7 mouse cellular contexts compared by ENCODE assay signal in the genomic region with DNA sequence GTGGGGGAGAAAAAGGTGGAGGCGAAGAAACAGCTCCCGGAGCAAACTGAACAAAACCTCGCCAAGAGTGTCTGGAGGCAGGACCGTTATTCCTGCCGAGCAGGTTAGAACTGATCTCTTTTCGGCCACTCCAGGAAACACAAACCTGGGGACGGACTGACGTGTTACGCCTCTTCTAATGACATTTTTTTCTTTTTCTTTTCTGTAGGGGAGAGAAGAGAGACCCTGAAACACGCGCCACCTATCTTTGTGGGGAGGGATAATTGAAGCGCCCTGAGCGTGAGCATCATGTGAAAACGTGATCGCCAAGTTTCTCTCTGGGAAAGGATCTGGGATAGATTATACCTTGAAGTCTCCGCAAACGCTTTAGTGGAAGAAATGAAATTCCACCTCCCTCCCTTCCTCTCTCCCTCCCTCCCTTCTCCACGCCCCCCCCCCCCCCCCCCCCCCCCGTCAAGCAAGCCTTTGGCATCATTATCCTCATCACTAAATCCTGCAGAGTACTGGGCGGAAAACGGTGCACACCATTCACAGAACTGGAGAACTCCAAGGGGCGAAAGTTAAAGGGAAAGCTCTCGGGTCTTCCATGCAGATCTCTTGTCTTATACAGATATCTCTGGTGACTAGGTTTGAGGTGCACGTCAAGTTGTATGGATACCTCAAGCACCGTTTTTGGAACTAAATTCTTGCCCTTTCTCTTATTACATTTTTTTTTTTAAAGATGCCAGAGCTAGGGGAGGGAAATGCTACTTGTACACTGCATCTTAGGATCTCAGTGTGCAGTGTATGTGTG. TPM values are rescaled to one million over a fixed set of nuclear protein-coding genes. Genes with fewer than 3 reads are reported as not detected.
DNase-seq lines count a peak whose midpoint lies in the region; ATAC-seq lines count a peak whose summit lies in the region.

No protein-coding gene starts in this region.

- DNase-seq in Muller cell, postnatal 12 days (ENCODE audit: inconsistent ontology term): peak; percentile 82
- peak; percentile 62 for DNase-seq in adrenal gland, postnatal 14 days
- DNase-seq in gastrocnemius, adult 18-20 months (ENCODE audit: low spot score): peak; percentile 74
- peak; percentile 79 for DNase-seq in telencephalon, adult 2 months (ENCODE audit: low read depth, low spot score)

- H3K36me3 ChIP-seq in hindbrain, embryonic 16.5 days (ENCODE audit: control insufficient read depth, insufficient read depth, low read length): no peaks in the 10 kb centered on the region
- no peaks in the 10 kb centered on the region for H3K36me3 ChIP-seq in limb, embryonic 15.5 days
- no peaks in the 10 kb centered on the region for H3K36me3 ChIP-seq in midbrain, embryonic 13.5 days

- peak; percentile 29 for ATAC-seq in hindbrain, embryonic 16.5 days
- ATAC-seq in limb, embryonic 15.5 days (ENCODE audit: insufficient number of reproducible peaks, low FRiP score, low TSS enrichment, low read depth): peak; percentile 31; the same call in 1 of the 2 replicates
- ATAC-seq in midbrain, embryonic 13.5 days: no peak

- peak overlapping the region; percentile 77 for H3K27ac ChIP-seq in hindbrain, embryonic 16.5 days (ENCODE audit: low read depth, low read length)
- H3K27ac ChIP-seq in limb, embryonic 15.5 days: peak overlapping the region; percentile 86
- H3K27ac ChIP-seq in midbrain, embryonic 13.5 days: peak overlapping the region; percentile 82

- no peaks in the 10 kb centered on the region for H3K27me3 ChIP-seq in hindbrain, embryonic 16.5 days (replicated peaks; ENCODE audit: control insufficient read depth, insufficient read depth, low read length)
- H3K27me3 ChIP-seq in limb, embryonic 15.5 days: peaks cover 33% of the 10 kb centered on the region
- H3K27me3 ChIP-seq in midbrain, embryonic 13.5 days: no peaks in the 10 kb centered on the region

- H3K9me3 ChIP-seq in hindbrain, embryonic 16.5 days (ENCODE audit: control insufficient read depth, low read length): no peaks in the 10 kb centered on the region
- no peaks in the 10 kb centered on the region for H3K9me3 ChIP-seq in limb, embryonic 15.5 days
- no peaks in the 10 kb centered on the region for H3K9me3 ChIP-seq in midbrain, embryonic 13.5 days

- H3K4me2 ChIP-seq in hindbrain, embryonic 16.5 days (ENCODE audit: low read length): peak overlapping the region; percentile 76
- peak overlapping the region; percentile 43 for H3K4me2 ChIP-seq in limb, embryonic 15.5 days
- peak overlapping the region; percentile 76 for H3K4me2 ChIP-seq in midbrain, embryonic 13.5 days (replicated peaks)

- WGBS in hindbrain, embryonic 16.5 days: under 1% methylated on average over 25 of the region's 25 CpGs
- 2% methylated on average over 23 of the region's 25 CpGs for WGBS in limb, embryonic 15.5 days
- WGBS in midbrain, embryonic 13.5 days: under 1% methylated on average over 24 of the region's 25 CpGs

- H3K9ac ChIP-seq in hindbrain, embryonic 16.5 days (ENCODE audit: low read depth, low read length): peak overlapping the region; percentile 68
- peak overlapping the region; percentile 23; the same call in 1 of the 2 replicates for H3K9ac ChIP-seq in limb, embryonic 15.5 days
- peak overlapping the region; percentile 97 for H3K9ac ChIP-seq in midbrain, embryonic 13.5 days (replicated peaks)

- H3K4me3 ChIP-seq in hindbrain, embryonic 16.5 days (ENCODE audit: low read length): peak overlapping the region; percentile 81
- peak overlapping the region; percentile 62 for H3K4me3 ChIP-seq in limb, embryonic 15.5 days
- H3K4me3 ChIP-seq in midbrain, embryonic 13.5 days (replicated peaks): peak overlapping the region; percentile 82

- H3K4me1 ChIP-seq in hindbrain, embryonic 16.5 days (ENCODE audit: control insufficient read depth, insufficient read depth, low read depth, low read length): peaks cover 7% of the 10 kb centered on the region; the same call in 1 of the 2 replicates
- peaks cover 19% of the 10 kb centered on the region for H3K4me1 ChIP-seq in limb, embryonic 15.5 days
- H3K4me1 ChIP-seq in midbrain, embryonic 13.5 days (replicated peaks): peaks cover 51% of the 10 kb centered on the region

RNA-seq across cellular contexts. Expression of gene Zeb2, which starts 4.1 kb away (rescaled TPM):
- total RNA-seq in adrenal gland, postnatal 14 days (2021): 153 and 158 TPM in 2 replicates
- 10 to 100 TPM; 34.8 to 49.2 TPM for total RNA-seq in gastrocnemius, adult 18-20 months (2021)
- 30.3 and 36.8 TPM in 2 replicates for polyA plus RNA-seq in hindbrain, embryonic 16.5 days (2015; fragmentation: Nextera tagmentation; extraction: Ambion mirVana)
- 53.6 and 58.2 TPM in 2 replicates for polyA plus RNA-seq in limb, embryonic 15.5 days (2015; fragmentation: Nextera tagmentation; extraction: Ambion mirVana)
- 38.9 and 50.2 TPM in 2 replicates for polyA plus RNA-seq in midbrain, embryonic 13.5 days (2015; fragmentation: Nextera tagmentation; extraction: Ambion mirVana)

Comparison
In these comparisons a context has a peak if more than half of its experiments do, and no peak if none do; other contexts are left out.
1. H3K9ac ChIP-seq: peak in every context shown above with its lines; median percentile 97 in midbrain, embryonic 13.5 days; 68 in hindbrain, embryonic 16.5 days; 23 in limb, embryonic 15.5 days.